Mouse (Mus musculus) kidney, postnatal 4 days (tissue): Measurements from ENCODE around the gene Hist1h3g.
"Not testable (repeated sequence)": the region's sequence is repeated elsewhere in the genome, so short reads cannot be mapped to it uniquely, and the experiment has no call there.

Experiments used
- DNase-seq, 2 experiments: peaks; one replicate each; pipeline ENCODE4 v3.0.0; 2021; ENCODE audit warnings: mixed read lengths in 2 of 2

The Hist1h3g gene

DNA sequence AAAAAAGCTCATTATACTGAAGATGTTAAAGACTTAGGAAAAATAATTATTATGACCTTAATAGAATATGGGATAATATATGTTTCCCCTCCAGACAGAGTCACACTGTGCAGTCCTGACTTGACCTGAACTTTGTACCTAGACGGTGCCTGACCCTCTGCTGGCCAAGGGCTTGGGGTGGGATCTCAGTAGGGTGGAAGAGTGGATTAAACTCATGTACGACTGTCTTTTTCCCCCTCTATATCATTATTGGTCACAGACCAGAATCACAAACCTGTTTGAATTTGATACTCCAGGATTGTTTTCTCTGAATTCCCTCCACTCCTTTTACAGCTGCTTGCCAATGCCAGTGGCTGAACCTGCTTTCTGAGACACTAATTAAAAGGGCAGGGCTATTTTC, 25.5 kb downstream of the Hist1h3g start:
- not testable (repeated sequence) for DNase-seq

DNA sequence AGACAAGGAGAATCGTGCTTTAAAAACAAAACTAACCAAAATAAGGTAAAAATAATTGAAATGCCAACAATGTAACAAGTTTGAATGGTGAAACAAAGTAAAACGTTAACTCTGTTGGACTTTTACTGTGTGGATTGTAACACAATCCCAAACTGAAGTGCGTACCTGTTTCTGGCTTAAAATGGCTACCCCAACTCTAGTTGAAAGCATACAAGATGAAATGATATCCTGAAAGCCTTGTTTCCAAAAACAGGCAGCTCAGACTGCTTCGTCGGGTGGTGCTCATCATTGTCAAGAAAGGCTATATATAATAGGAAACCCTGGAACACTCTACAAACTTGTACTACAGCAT, 26.3 kb downstream of the Hist1h3g start:
- not testable (repeated sequence) for DNase-seq

DNA sequence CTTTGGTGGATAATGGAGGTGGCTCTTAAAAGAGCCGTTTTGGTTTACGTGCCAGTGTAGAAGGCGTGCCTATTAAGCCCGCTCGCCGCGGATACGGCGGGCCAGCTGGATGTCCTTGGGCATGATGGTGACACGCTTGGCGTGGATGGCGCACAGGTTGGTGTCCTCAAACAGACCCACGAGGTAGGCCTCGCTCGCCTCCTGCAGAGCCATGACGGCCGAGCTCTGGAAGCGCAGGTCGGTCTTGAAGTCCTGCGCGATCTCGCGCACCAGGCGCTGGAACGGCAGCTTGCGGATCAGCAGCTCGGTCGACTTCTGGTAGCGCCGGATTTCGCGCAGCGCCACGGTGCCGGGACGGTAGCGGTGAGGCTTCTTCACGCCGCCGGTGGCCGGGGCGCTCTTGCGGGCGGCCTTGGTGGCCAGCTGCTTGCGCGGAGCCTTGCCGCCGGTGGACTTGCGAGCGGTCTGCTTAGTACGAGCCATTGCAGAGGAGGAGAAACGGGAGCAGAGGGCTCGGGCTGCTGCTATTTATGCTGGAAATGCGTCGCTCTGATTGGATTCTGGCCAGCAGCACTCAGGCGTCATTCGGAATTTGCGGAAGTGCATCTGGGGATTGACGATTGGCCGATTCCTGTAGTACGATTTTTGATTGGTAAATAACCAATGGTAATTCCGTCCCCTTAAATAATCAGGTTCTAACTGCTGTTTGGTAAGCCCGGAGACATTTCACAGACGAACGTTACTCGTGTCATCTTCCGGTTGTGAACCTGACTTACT, 26.8 kb downstream of the Hist1h3g start, which contains the start of gene Hist1h3e:
Gene Hist1h3e, minus strand, starts transcription at position 487 of the 777 bp plus-strand sequence.
- peak; percentile 93 to 96 for DNase-seq

DNA sequence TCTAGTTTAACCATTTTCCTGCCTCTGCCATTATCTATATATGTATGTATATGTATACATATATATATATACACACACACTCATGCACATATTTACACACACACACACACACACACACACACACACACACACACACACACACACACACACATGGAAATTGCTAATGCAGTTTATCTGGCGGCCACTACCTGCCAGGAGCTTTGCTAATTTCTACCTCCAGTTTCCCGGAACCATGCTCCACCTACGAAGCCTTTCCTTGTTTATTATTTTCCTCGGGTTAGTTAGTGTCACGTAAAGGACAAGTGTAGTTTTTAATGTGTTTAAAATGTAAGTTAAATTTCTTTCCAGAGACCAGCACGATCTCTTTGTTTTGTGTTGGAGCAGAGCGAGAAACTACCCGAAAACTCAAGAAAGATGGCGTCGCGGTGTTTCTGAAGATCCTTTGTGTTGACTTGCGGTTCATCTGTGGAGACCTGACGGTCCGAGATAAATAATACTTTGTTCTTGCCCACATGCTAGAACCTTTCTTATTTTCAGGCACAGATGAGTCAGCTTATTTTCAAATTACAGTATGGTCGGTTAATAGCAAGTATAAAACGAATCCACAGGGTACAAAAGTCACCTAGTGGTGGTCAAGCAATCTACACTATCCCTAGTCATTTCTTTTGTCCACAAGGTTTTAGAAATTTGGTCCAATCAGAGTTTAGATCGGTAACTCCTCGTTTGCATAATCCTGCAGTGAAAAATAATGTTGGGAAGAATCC, 27.7 kb downstream of the Hist1h3g start:
- peak; percentile 44 to 70 for DNase-seq

DNA sequence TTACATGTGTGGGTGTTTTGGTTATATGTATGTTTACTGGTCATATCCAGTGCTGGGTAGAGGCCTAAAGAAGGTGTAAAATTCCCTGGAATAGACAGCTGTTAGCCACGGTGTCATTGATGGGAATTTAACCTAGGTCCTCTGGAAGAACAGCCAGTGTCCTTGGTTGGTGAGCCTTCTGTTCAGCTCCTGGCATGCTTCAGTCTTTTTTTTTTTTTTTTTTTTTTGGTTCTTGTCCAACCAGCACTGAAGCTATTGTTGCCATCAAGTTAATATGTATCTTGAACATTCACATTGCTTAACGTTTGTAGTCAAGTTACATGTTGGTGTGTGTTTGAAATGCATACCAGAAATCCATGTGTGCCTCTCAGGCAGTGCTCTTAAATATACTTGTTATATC, 29.3 kb downstream of the Hist1h3g start:
- no peak for DNase-seq

DNA sequence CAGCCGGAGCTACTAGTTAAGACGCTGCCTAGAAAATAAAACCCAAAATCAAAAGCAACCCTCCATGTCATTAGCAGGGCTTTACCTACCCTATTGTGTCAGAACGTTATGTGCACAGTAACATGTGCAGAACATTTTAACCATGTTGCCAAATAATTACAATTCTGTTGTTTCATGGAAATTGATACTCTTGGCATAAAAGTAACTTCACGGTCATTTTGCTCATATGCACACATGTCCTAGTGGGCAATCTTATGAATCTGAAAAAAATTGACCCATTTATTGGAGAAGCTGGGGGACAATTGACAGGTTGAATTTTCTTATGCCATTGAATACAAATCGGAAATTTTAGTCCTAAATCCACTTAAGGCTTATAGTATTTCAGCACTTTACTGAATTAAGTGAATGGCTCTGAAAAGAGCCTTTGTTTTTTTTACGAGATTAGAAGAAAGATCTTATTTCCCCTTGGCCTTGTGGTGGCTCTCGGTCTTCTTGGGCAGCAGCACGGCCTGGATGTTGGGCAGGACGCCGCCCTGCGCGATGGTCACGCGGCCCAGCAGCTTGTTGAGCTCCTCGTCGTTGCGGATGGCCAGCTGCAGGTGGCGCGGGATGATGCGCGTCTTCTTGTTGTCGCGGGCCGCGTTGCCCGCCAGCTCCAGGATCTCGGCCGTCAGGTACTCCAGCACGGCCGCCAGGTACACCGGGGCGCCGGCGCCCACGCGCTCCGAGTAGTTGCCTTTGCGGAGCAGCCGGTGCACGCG, 35.2 kb downstream of the Hist1h3g start:
- not testable (repeated sequence) for DNase-seq

DNA sequence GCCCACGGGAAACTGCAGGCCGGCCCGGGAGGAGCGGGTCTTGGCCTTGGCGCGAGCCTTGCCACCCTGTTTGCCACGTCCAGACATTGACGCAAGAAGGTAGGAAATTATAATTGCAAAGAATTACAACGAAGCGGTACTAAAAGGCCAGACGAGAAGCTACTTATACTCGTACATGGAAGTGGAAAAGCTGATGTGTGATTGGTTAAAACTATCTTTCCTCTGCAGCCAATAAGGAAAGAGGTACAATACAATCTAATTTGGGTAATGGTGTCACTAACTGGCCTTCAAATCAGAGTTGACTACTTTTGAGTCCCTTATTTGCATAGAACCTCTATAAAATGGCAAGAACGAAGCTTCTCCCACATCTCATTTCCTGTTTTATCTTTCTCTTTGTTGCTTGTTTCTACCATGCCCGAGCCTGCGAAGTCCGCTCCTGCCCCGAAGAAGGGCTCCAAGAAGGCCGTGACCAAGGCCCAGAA, 35.8 kb downstream of the Hist1h3g start, which contains the start of the genes Hist1h2ae and Hist1h2bg:
Gene Hist1h2ae, minus strand, starts transcription at position 199 of the 482 bp plus-strand sequence.
Gene Hist1h2bg, plus strand, starts transcription at position 375 of the 482 bp plus-strand sequence.
- peak; percentile 64 to 79 for DNase-seq

DNA sequence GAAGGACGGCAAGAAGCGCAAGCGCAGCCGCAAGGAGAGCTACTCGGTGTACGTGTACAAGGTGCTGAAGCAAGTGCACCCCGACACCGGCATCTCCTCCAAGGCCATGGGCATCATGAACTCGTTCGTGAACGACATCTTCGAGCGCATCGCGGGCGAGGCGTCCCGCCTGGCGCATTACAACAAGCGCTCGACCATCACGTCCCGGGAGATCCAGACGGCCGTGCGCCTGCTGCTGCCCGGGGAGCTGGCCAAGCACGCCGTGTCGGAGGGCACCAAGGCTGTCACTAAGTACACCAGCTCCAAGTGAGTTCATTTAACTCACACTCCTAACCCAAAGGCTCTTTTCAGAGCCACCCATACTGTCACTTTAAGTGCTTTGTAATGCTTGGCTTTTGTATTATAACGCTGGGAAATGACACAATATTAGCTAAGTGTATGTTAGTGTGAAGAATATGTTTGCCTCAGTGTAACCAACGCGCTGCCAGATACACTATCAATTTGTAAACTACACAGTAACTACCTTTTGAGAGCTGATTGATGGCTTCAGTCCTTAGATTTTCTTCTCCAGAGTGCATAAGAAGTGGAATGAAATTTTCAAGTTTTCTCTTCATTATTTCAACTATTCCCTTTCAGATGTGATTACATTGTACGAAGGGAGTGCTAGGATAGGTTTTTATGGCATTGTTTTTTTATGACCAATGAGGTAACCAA, 36.4 kb downstream of the Hist1h3g start:
- DNase-seq = peak in 1 of 2 experiments; percentile 39

DNA sequence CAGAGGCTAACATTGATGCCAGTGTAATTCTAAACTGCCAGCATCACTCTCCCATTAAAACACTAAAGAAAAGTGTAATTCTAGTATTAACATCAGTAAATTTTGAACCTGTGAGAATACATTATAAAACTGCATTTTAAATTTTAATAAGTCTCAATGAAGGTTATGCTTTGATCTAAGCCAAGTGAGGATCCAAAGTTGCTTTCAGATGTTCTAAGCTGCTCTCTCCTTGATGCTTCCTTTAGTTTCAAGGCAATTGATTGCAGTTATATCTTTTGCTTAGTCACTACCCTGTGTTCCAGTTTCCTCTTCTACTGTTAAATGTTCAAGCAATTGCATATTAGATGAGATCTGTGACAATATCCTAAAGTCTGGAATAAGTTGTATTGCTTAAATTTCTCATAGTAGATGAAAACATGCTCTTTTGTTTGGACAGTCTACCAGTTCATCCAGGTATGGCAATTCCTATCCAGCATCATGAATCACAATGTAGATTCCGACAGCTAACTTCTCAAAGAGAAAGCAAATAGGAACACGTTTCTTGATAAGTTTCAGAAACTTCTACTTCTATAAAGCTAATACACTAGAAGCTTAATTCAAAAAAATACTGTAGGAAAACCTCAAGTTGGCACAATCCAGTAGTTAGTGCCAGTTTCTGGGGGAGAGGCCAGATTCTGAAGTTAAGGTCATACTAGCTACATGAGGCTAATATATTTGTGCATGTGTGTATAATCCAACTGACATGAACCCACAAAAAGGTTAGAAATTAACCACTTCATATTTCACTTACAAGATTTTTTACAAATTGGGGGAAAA, 37.2 kb downstream of the Hist1h3g start:
- DNase-seq = no peak

DNA sequence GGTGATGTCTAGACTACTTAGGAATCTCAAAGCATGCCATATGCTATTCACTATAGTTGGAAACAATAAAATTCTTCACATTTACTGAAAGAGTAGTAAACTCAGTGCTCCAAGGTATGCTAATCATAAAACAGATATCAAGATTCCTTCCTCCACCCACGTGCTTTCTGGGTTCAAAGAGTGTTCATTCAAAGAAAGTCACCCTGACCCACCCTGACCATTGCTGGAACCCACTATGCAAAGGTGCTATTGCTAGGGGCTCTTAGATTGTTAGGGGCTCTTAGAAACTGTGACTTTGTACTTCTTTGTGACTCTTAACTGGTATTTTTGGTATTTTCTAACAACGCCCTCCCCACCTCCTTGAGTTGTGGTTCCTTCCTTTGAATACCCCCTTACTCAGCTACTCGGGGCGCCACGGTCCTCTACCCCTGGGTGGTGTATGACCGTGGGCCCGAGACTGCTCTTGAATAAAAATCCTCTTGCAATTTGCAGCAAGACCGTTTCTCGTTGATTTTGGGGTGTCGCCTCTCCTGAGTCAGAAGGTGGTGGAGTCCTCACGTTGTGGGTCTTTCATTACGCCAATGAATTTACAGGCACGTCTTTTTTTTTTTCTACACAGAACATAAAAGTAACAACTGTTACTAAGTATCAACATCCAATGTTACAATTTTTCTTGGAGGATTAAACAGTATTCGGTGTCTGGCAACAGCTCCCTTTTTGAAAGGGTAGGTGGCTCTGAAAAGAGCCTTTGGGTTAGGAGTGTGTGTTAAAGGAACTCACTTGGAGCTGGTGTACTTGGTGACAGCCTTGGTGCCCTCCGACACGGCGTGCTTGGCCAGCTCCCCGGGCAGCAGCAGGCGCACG, 38.0 kb downstream of the Hist1h3g start:
- DNase-seq = peak in 1 of 2 experiments; percentile 18

DNA sequence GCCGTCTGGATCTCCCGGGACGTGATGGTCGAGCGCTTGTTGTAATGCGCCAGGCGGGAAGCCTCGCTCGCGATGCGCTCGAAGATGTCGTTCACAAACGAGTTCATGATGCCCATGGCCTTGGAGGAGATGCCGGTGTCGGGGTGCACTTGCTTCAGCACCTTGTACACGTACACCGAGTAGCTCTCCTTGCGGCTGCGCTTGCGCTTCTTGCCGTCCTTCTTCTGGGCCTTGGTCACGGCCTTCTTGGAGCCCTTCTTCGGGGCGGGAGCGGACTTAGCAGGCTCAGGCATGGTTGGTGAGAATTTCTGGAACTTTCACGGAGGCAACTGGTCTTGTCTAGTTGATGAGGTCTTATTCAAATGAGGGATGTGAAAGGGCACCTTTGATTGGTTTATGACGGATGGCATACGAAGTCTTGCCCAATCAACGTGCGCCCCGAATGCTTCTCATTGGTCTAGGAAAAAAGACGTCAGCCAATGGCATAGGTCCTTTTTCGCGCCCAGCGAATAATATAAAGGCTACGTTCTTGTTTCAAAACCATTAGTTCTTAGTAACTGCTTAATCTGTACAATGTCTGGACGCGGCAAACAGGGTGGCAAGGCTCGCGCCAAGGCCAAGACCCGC, 38.8 kb downstream of the Hist1h3g start, which contains the start of the genes Hist1h2bf and Hist1h2ad:
Gene Hist1h2bf, minus strand, starts transcription at position 299 of the 627 bp plus-strand sequence.
Gene Hist1h2ad, plus strand, starts transcription at position 484 of the 627 bp plus-strand sequence.
- DNase-seq = peak; percentile 88 to 94

DNA sequence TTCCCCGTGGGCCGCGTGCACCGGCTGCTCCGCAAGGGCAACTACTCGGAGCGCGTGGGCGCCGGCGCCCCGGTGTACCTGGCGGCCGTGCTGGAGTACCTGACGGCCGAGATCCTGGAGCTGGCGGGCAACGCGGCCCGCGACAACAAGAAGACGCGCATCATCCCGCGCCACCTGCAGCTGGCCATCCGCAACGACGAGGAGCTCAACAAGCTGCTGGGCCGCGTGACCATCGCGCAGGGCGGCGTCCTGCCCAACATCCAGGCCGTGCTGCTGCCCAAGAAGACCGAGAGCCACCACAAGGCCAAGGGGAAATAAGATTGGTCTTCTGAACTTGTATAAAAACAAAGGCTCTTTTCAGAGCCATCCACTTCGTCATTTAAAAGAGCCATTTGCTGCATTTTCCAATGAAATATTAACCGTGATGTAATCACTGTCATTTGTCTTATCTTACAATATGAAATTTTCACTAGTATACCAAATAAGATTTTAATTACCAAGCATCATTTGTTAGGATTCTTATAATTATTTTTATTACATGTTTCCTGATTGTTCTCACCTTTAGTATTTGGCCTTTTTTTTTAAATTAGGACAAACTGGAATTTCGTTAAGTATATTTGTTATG, 39.4 kb downstream of the Hist1h3g start:
- DNase-seq = not testable (repeated sequence)

DNA sequence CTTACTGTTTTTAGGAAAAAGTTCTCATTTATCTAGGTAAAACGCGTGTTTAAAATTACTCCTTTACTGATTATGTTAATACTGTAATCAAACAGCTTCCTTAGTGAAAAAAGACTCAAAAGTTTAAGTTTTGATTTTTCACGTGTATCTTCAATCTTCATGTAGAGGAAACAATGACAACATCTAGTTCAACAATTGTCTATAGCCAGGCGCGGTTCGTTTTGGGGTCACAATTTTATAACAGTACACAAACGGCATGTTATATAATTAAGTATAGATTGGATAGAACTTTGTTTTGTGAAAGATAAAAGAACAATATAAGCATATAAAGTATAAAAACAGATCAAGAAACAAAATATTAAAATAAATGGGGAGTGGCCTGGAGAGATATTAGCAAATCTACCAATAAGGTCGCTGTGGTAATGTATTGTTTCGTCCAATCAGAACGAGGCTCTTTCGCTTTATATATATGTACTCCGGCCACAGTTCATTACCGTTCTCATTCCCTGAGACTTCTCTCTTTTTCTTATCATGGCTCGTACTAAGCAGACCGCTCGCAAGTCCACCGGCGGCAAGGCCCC, 40.1 kb downstream of the Hist1h3g start, which contains the start of gene Hist1h3d:
Gene Hist1h3d, plus strand, starts transcription at position 493 of the 581 bp plus-strand sequence.
- DNase-seq = peak in 1 of 2 experiments; percentile 66

DNA sequence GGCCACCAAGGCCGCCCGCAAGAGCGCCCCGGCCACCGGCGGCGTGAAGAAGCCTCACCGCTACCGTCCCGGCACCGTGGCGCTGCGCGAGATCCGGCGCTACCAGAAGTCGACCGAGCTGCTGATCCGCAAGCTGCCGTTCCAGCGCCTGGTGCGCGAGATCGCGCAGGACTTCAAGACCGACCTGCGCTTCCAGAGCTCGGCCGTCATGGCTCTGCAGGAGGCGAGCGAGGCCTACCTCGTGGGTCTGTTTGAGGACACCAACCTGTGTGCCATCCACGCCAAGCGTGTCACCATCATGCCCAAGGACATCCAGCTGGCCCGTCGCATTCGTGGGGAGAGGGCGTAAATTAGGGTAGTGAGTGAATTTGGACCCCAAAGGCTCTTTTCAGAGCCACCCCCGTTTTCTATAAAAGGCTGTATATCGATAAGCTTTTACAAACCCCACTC, 40.7 kb downstream of the Hist1h3g start:
- DNase-seq = peak in 1 of 2 experiments; percentile 39

DNA sequence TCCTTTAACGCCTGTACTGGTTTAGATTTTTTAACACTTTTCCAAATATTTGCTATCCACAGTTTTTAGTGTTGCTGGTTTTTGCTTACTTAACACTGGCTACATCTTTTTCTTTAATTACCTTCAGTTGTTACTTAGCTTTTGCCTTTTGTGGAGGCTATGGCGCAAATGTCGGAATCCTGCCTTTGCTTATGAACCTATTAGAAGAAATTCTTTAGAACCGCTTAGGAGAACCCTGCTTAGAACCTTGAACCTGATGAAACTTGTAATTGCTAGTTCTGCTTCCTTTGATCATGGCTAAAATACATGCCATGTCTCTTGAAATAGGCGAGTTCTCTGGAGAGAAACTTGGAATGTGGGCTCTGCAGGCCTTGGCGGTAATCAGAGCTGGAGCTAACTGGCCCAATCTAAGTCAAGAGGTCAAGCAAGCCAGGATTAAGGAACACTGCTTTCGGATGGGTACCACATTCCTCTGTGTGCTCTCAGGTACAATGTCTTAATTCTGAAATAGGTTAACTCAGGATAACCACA, 41.2 kb downstream of the Hist1h3g start:
- DNase-seq = peak in 1 of 2 experiments; percentile 22

DNA sequence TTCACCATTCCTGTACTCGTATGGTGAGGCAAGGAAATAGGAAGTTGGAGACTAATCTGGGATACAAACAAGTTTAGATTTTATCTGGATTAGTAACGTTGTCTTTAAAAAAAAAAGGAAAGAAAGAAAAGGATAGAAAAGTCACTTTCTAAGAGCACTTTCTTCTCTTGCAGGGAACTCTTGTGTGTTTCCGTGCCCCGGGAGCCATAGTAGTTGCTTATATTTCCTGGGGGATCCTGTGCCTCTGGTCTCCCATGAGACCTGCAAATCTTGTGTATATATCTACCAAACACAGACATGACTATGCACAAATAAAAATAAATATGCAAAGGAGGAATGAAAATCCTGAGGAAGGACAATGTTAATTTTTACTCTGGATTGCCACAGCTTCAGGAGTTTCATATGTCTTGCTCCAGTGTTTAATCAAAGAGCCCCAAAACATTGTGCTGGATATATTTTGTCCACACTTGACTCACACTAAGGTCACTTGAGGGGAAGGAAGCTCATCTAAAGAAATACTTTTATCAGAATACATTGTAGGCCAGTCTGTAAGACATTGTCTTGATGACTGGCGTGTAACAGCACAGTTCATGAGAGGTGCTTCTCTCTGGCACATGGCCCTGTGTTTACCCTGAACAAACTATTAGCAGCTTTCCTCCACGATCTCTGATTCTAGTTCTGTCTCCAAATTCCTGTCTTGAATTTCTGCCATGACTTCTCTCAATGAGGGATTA, 41.9 kb downstream of the Hist1h3g start:
- DNase-seq = no peak

DNA sequence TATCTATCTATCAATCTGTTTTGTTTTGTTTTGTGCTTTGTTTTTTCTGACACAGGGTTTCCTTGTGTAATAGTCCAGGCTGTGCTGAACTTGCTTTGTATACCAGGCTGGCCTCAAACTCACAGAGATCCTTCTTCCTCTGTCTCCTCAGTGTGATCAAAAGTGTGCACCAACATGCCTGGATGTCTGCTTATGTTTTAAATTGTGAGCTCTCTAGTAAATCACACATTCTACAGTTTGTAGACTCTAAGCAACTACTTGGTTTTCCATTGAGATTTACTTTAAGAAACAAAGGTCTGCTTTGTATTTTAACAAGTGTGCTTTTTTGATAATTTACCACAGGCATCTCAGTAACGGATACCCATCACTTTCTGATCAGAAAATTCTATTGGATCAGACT, 42.6 kb downstream of the Hist1h3g start:
- DNase-seq = no peak
